Mouse (Mus musculus): ENCODE data around the gene Rnf13. TPM values are rescaled to one million over a fixed set of nuclear protein-coding genes. Genes with fewer than 3 reads are reported as not detected.
"Not testable (repeated sequence)": the region's sequence is repeated elsewhere in the genome, so short reads cannot be mapped to it uniquely, and the experiment has no call there.

Rnf13 gene
- 101 to 136 TPM (median 132 TPM) in 3 replicates for total RNA-seq (2017)

DNA sequence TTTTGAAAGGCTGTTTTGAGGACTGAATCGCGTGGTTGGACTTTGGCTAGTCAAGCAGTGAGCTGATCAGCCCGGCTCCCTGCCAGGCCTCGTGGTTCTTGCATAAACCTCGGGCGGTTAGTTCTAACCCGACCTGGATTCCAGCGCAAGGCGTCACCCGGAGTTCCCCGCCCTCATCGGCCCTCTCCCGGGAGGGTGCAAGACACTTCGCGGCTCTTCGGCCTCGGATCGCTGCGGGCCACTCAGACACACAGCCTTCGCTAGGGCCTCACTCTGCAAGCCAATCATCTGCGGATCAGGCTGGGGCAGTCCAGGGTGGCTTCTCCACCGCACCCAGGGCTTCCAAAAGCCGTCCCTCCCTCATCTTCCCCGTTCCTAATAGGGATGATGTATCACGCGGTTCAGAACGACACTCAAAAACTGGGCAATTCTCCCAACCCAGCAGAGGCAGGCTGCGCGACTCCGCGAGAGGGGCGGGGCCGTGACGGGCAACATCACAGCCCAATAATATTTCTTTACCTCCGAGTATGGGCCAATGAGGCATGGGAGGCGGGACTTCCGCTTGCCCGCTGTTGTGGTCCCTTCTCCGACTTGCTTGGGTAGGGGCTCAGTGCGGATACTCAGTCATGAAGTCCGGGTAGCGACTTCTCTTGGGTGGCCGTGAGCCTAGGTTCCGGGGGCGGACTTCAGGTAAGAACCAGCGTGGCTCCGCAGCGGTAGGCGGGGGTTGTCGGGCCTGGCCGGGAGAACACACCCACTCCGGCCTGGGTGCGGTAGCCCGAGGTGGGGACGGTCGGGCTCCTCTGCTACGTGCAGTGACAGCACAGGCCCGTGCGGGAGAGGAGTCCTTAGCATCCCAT, at the start of gene Rnf13:
TSS of gene Rnf13 (plus strand) at position 552 of the 860 bp plus-strand sequence.
- peak; percentile 98 for ATAC-seq (replicated peaks; ENCODE audit: insufficient number of reproducible peaks, low FRiP score, low TSS enrichment, poor library complexity, severe bottlenecking)

DNA sequence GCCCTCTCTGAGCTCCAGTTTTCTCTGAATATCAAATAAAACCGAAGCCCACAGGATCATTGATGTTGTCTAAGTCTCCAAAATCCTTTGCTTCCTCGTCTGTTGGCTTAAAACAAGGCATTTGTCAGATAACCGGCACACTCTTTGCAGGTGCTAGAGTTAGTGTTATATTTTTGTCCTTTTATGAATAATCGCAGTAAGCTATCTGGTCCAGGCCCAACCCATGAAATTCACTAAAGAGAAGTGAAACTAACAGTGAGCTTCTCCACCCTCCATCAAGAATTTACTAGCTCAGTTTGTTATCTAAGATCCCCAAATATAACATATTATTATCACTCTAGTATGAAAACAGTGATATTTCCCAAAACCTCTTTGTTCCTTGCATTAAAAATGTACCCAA, 44.1 kb upstream of the Rnf13 start:
- no peak for ATAC-seq (replicated peaks; ENCODE audit: insufficient number of reproducible peaks, low FRiP score, low TSS enrichment, poor library complexity, severe bottlenecking)

DNA sequence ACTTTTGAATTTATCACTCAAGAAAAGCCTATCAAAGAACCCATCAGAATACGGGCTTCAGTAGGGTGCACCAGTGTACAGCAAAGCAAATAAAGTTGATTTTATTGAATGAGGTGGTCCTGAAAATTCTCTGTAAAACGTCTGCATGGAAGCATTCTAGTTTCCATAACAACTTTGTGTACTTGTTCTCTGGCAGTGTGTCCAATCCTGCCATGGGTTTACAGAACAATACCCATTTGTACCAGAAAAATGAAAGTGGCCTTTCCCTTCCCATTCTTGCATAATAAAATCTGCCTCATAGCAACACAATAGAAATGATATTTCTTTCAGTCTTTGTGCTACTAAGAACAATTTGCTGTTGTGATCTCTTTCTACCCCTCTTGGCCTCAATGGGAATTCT, 43.1 kb upstream of the Rnf13 start, which contains the start of gene Ankub1:
TSS of gene Ankub1 (minus strand) at position 81 of the 400 bp plus-strand sequence.
- no peak for ATAC-seq (replicated peaks; ENCODE audit: insufficient number of reproducible peaks, low FRiP score, low TSS enrichment, poor library complexity, severe bottlenecking)

DNA sequence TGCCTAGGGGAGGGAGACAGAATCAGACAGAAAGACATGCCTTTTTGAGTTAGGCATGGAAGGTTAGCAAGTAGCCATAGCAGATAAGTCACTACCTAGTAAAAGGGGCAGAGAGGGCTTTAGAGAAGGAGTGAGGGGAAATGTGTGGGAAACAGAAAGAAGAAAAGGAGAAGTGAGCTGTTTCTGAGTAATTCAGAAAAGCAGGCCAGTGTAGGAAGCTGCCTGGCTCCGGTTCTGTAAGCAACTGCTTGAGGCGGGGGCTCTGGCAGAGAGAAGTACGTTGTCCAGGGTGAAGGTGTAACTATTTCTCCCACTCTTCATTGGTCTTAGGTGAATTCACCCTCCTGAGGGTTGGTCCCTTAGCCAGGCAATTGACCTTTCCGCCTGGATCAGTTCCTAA, 39.6 kb upstream of the Rnf13 start:
- no peak for ATAC-seq (replicated peaks; ENCODE audit: insufficient number of reproducible peaks, low FRiP score, low TSS enrichment, poor library complexity, severe bottlenecking)

DNA sequence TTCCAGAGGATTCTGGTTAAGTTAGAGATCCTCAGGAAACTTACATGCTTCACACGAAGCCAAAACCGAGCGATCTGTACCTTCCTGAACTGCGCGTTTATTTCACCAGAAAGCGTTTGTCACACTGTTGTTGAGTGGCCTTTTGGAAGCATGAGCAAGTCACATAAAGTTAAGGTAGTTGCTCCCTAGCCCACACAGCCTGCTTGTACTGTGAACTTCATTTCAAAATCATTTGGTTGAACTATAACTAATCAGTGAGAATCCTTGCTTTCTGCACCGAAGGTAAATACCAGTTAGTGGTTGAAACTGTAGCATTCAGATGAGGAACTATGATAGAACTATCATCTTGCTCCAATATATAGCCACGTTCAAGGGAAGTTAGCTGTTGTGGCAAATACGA, 39.1 kb upstream of the Rnf13 start:
- no peak for ATAC-seq (replicated peaks; ENCODE audit: insufficient number of reproducible peaks, low FRiP score, low TSS enrichment, poor library complexity, severe bottlenecking)

DNA sequence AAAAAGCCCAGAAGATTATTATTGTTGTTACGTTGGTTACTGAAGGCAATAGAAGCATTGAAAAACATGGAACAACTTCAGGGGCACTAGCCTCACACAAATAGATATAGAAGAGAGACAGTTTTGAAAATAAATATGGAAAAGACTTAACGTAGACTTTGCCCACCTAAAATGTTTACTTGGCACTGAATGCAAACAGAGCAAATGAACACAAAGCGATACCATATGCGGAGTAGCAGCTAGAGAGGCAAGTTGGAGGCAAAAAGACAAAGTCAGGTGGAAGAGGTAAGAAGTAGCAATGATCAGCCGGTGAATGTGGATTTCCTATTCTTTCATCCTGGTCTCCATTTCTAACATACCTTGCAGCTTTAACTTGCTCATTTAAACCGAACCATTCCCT, 21.7 kb upstream of the Rnf13 start:
- no peak for ATAC-seq (replicated peaks; ENCODE audit: insufficient number of reproducible peaks, low FRiP score, low TSS enrichment, poor library complexity, severe bottlenecking)

DNA sequence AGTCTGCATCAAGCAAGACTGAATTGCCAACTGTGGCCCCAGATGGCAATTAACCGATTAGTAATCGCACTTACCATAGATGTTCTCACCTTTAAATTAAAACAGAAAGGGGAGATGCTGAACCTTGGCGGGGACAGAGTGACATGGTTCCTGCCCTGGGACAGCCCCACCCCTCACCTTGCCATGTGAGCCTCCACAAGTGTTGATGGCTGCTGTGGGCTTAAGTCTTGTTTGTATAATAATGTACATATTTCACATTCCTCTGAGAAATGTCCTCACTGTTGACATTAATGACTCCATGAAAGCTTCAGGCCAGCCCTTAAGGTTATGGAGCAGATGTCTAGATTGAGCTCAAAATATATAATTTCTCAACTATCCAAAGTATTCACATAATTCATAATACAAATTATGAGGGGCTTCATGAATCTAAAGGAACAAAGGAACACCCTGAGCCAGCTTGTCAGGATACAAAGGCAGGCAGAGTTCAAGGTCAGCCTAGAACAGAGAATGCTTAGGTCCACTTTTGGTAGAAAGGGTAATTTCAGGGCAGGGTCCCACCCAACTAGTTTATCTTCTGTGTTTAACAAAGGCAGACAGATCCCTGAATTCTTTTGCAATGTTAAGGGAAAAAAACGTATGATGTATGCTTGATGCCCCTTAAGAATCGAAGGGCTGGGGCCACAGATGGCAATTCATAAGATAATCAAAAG, 3.5 kb upstream of the Rnf13 start:
- no peak for ATAC-seq (replicated peaks; ENCODE audit: insufficient number of reproducible peaks, low FRiP score, low TSS enrichment, poor library complexity, severe bottlenecking)

DNA sequence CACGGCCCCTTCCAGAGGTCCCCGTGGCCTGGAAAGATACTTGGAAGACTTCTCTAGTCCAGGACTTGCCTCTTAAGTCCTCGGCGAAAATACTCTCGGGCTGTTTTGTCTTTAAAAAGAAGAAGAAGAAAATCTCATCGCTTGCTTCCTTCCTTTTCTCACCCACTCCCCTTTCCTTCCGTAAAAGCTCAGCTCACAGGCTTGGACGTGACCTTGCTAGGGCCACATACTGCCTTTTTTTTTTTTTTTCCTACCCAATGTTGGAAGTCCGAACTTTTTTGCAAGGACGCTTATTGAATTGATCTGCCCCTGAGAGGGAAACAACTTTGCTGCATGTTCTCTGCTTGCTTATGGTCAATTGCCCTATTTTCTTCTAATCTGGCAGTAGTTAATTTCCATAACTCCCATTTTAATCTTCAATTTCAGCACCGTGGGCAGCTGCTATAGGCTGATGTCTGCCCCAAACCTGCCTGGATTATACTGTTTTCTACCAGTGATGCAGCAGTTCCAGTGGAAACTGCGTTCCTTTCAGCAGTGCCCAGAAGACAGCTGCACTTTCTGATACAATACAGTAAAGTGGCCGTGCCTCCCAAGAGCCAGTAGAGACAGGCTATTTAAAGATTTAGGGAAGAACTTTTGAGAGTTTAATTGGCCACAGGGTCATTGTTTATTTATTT, 695 bp downstream of the Rnf13 start:
- ATAC-seq (replicated peaks; ENCODE audit: insufficient number of reproducible peaks, low FRiP score, low TSS enrichment, poor library complexity, severe bottlenecking) = 0 out of 2 replicates have a peak, but pooled peaks have one; percentile 3

DNA sequence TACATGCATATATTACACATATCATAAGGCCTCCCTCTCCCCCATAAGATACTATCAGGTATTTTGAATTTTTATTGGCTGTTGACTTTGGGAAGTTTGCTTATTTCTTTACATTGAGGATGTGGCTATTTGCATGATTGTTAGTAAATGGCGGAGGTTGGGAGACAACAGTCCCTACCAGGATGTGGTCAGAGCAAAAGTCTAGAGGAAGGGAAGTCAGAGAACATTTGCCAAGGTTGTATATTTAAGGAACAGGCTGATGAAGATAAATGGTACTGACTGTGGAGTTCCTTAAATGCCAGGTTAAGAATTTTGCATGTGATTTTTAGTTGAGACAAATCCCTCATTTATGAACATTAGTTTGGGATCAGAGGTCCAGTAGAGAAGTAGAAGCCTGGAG, 4.0 kb downstream of the Rnf13 start:
- ATAC-seq (replicated peaks; ENCODE audit: insufficient number of reproducible peaks, low FRiP score, low TSS enrichment, poor library complexity, severe bottlenecking) = no peak

DNA sequence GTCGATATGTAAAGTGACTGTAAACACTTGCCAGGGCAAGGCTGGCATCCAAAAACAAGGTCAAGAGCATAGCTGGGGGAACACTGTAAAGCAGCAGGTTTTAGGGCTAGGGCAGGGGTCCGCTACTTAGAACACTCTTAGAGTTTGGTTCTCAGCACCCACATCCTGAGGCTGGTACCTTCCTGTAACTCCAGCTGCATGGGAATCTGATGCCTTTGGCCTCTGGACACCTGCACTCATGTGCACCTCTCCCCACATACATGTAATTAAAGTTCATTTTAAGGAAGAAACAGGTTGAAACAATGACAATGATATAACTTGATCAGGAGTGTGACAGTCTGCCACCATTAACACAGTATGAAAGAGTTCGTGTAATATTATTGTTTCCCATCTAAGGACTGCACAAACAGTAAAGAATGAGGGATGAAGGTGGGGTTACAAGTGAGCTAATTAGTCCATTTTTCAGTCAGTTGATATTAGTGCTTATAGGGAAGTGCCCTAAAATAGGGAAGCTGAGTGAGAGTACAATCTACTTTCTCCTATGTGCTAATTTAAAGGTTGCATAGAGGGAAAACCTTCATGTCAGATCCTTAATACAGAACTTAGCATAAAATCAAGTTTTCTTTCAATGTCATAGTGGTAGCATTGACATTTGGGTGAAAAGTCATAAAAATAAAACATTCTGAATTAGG, 12.9 kb downstream of the Rnf13 start:
- peak; percentile 79 for ATAC-seq (replicated peaks; ENCODE audit: insufficient number of reproducible peaks, low FRiP score, low TSS enrichment, poor library complexity, severe bottlenecking)

DNA sequence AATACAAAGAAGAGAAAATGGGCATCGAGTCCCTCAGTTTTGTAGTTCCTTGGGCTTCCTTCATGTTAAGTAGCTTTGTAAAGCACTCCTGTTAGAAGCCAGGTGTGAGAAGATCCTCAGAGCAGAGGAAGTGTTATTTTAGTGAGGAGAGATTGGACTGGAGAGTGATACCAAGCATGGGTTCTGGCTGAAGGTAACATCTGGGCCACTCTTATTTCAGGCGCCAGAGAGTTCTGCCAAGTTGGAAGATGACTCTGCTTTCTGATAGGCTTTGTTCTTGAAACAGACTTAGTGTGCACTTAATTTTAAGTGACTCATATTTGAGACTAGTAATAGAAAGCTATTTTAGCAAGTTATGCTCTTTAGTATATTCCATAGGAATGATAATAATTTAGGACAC, 41.1 kb downstream of the Rnf13 start:
- no peak for ATAC-seq (replicated peaks; ENCODE audit: insufficient number of reproducible peaks, low FRiP score, low TSS enrichment, poor library complexity, severe bottlenecking)

DNA sequence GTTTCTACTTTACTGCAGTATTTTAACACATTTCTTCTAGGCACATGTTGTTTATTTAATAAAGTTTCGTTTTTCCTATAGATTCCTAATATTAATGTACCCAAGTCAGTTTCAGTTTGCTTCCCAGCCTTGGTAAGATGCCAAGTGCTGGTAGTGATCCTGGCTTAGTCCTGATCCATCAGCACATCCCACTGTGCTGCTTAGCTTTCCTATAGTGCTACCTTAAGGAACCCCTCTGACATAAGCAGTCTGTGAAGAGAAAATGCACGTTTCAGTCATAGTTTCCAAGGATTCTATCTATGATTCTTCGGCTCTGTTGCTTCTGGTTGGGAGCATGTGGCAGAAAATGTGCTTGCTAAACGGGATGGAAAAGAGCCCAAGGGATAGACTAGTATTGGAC, 52.6 kb downstream of the Rnf13 start:
- ATAC-seq (replicated peaks; ENCODE audit: insufficient number of reproducible peaks, low FRiP score, low TSS enrichment, poor library complexity, severe bottlenecking) = no peak

DNA sequence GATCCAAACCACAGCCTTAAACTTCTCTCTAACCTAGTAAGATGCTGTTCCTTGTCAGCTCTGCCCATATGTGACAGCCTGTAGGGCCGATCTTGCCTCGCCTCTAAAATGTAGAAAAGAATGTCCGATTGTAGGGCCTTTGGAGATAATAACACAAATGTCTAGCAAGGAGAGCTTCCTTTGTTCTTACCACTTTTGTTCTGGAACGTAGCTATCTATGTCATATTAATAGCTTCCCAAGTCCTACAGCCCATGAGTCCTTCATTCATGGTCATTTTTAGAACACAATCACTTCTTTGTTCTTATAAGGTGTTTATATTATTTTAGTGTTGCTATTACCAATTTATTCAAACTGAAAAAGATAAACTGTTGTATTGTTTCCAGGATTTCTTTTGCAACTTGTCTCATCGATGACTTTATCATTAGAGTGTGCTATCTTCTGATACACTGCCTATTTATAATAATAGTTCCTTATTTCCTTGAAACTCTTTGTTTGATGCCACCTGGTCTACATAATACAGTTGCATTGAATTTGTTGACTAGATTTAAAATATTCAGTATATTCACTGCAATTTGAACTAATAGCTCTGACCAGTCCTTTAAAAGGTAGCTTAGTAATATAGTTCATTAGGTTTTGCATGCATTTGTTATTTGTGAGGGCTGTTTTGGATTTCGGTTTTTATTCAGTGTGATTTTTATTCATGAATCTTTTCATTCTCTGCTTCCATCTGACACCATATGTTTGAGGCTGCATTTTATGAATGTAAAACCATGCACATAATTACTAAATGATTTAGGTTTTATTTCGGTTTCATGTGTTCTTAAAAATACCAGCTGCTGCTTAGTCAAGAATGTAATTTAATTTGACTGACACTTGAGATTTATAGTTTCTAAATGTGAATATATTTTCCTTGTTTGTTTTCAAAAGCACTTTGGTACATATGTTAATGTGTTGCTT, 53.4 kb downstream of the Rnf13 start:
- ATAC-seq (replicated peaks; ENCODE audit: insufficient number of reproducible peaks, low FRiP score, low TSS enrichment, poor library complexity, severe bottlenecking) = no peak

DNA sequence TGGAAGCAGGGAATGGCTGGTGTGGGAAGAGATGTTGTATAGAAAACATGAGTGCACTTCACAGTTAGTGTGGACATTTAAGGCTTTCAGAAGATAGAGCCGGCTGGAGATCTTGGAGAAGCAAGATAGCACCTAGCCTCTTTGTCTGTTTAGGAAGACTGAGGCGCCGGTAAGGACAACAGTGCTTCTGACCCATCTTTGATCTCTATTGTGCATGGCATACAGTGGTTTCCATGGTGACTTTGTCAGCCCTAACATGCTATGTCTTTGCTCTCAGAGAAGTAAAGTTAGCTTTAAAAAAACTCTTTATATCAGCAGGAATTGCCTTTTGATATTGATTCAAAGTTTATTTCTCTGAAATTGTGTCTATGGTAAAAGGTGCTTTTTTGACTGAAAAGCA, 55.2 kb downstream of the Rnf13 start:
- ATAC-seq (replicated peaks; ENCODE audit: insufficient number of reproducible peaks, low FRiP score, low TSS enrichment, poor library complexity, severe bottlenecking) = no peak

DNA sequence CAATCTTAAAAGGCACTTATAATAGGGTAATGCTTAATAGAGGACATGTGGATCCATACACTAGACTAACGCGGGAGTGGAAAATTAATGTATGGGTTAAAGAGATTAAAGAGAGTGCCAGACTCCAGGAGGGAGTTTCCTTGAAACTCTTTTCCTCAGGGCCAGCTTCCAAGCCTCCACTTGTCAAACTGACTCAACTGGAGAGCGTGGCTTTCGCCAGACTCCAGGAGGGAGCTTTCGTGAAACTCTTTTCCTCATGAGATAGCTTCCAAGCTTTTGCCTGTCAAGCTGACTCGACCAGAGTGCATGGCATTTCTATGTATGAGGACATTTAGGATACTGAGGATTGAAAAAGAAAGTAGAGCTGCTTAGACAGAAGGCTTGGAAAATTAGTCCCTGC, 59.2 kb downstream of the Rnf13 start:
- ATAC-seq (replicated peaks; ENCODE audit: insufficient number of reproducible peaks, low FRiP score, low TSS enrichment, poor library complexity, severe bottlenecking) = not testable (repeated sequence)

DNA sequence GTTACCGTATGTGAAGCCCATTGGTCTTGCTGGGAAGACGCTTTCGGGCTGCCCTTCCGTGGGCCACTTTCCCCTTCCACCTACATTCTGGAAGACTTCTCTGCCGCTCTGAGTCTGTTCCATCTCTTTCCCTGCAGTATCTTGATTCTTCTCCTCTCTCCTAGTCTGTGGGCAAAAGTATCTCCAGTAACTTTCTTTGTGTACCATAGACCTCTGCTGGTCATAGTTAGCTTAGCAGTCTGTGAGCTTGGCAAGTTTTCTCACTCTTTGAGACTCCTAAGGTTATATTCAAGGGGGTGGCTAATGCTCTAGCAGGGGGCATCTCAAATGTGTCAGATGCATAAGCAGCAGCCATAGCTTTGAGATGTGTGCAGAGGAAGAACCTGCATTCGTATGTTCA, 79.6 kb downstream of the Rnf13 start:
- ATAC-seq (replicated peaks; ENCODE audit: insufficient number of reproducible peaks, low FRiP score, low TSS enrichment, poor library complexity, severe bottlenecking) = no peak

DNA sequence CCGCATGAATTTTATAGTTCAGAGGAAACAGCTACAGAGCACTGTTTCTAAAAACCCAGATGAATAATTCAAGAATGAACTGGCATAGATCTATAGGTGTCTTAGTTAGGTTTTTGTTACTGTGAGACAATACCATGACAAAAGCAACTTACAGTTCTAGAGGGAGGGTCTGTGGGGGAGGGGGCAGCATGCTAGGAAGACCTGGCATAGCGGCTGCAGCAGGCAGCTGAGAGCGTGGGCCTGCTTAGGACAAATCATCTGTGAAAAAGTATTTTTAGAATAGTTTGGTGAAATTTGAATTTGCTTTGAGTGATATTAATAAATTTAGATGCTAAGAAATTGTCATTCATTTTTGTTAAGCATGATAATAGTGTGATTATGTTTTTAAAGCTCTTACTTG, 90.0 kb downstream of the Rnf13 start:
- ATAC-seq (replicated peaks; ENCODE audit: insufficient number of reproducible peaks, low FRiP score, low TSS enrichment, poor library complexity, severe bottlenecking) = no peak

DNA sequence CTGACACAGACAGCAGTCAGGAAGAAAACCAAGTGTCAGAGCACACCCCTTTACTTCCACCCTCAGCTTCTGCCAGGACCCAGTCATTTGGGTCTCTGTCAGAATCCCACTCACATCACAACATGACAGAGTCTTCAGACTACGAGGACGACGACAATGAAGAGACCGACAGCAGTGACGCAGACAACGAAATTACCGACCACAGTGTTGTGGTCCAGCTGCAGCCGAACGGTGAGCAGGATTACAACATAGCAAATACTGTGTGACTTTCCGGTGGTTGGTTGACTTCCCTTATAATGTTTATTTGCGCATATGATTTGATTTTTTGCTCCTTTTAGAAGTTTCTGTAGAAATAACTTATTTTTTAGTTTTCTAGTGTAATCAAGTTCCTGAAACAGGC, 97.7 kb downstream of the Rnf13 start:
- ATAC-seq (replicated peaks; ENCODE audit: insufficient number of reproducible peaks, low FRiP score, low TSS enrichment, poor library complexity, severe bottlenecking) = no peak
